Mouse (Mus musculus) natural killer cell, adult 2 months (primary cell): ENCODE results near the gene Rap1gap.

Experiments
- DNase-seq, 2 experiments: peaks; one replicate each; pipeline ENCODE4 v3.0.0; 2022; ENCODE audit warnings: low spot score in 2 of 2

Gene Rap1gap

GRCm38 (mm10) chr4:137692107-137692902 lies 27.8 kb downstream of the Rap1gap start:
- no peak for DNase-seq

GRCm38 (mm10) chr4:137695300-137695699 lies 30.8 kb downstream of the Rap1gap start:
- DNase-seq: no peak

GRCm38 (mm10) chr4:137695900-137696299 lies 31.4 kb downstream of the Rap1gap start:
- no peak for DNase-seq

GRCm38 (mm10) chr4:137697156-137697885 lies 32.8 kb downstream of the Rap1gap start:
- no peak for DNase-seq

- no peak for DNase-seq
Observed at GRCm38 (mm10) chr4:137698076-137698985, 33.8 kb downstream of the Rap1gap start.

GRCm38 (mm10) chr4:137699264-137700211 lies 35.0 kb downstream of the Rap1gap start:
- DNase-seq: no peak

GRCm38 (mm10) chr4:137700960-137701359 lies 36.4 kb downstream of the Rap1gap start:
- DNase-seq: no peak

- DNase-seq: no peak
Observed at GRCm38 (mm10) chr4:137703077-137703476, 38.6 kb downstream of the Rap1gap start.

- no peak for DNase-seq
Observed at GRCm38 (mm10) chr4:137704561-137704960, 40.0 kb downstream of the Rap1gap start.

GRCm38 (mm10) chr4:137705379-137705778 lies 40.9 kb downstream of the Rap1gap start:
- DNase-seq: no peak

GRCm38 (mm10) chr4:137706510-137706909 lies 42.0 kb downstream of the Rap1gap start:
- no peak for DNase-seq

GRCm38 (mm10) chr4:137707216-137707990 lies 42.9 kb downstream of the Rap1gap start:
- DNase-seq: peak; percentile 49 to 79

GRCm38 (mm10) chr4:137712963-137713362 lies 48.4 kb downstream of the Rap1gap start:
- DNase-seq: no peak

- no peak for DNase-seq
Observed at GRCm38 (mm10) chr4:137714020-137714624, 49.6 kb downstream of the Rap1gap start.

GRCm38 (mm10) chr4:137717005-137717404 lies 52.5 kb downstream of the Rap1gap start:
- no peak for DNase-seq

GRCm38 (mm10) chr4:137717671-137718070 lies 53.1 kb downstream of the Rap1gap start:
- no peak for DNase-seq

- no peak for DNase-seq
Observed at GRCm38 (mm10) chr4:137719378-137720077, 55.0 kb downstream of the Rap1gap start.

GRCm38 (mm10) chr4:137721563-137721962 lies 57.0 kb downstream of the Rap1gap start:
- DNase-seq: no peak

- DNase-seq: no peak
Observed at GRCm38 (mm10) chr4:137722230-137722629, 57.7 kb downstream of the Rap1gap start.
